Mouse (Mus musculus): ENCODE measurements around the gene Phc1.
"Not testable (repeated sequence)": the region's sequence is repeated elsewhere in the genome, so short reads cannot be mapped to it uniquely, and the experiment has no call there.

The Phc1 gene

DNA sequence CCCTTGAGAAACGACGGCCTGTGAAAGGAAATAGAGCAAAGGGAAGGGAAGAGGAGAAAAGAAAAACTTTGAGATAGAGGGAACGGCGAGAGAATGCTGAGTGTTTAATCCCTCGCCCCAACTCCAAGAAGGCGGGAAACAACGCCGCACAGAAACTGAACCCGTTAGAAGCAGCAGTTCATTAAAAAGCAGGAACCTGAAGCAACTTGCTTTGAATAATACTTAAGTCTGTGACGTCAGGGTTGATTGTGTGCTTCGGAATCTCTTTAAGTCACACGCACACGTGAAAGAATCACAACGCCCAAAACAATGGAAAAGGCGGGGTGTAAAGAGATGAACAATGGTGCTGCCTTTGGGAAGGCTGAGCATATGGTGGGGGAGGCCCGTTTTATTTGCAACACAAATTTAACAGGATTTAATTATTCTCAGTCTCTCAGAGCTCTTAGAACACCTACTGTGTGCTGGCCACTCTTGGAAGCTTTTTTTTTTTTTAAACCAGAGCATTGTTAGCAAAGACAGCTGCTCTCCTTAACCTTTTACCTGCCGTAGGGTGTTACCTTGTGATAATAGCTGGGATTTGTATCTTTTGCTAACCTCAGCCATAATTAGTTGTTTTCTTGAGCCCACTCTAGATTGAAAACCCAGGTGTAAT lies at the start of gene Phc1:
Phc1 (minus strand) TSS at position 213 of the 652 bp plus-strand sequence.
- DNase-seq: no peak

DNA sequence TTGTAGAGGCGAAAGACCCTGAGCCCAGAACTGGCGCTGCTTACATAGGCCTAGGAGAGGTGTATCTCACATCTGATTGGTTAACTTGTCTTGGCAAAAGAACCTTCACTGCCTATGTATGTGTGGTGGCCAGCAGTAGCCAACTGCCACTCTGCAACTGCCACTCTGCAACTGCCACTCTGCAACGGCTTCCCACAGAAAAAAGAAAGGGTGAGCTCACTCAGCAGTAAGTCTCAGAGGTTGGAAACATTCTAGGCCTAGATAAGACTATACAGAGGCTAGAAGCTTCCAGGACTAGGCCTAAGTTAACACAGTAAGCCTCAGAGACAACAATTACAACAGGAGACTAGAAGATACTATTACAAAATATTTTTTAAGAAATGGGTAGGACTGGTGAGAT lies 49.6 kb upstream of the Phc1 start:
- DNase-seq: not testable (repeated sequence)

DNA sequence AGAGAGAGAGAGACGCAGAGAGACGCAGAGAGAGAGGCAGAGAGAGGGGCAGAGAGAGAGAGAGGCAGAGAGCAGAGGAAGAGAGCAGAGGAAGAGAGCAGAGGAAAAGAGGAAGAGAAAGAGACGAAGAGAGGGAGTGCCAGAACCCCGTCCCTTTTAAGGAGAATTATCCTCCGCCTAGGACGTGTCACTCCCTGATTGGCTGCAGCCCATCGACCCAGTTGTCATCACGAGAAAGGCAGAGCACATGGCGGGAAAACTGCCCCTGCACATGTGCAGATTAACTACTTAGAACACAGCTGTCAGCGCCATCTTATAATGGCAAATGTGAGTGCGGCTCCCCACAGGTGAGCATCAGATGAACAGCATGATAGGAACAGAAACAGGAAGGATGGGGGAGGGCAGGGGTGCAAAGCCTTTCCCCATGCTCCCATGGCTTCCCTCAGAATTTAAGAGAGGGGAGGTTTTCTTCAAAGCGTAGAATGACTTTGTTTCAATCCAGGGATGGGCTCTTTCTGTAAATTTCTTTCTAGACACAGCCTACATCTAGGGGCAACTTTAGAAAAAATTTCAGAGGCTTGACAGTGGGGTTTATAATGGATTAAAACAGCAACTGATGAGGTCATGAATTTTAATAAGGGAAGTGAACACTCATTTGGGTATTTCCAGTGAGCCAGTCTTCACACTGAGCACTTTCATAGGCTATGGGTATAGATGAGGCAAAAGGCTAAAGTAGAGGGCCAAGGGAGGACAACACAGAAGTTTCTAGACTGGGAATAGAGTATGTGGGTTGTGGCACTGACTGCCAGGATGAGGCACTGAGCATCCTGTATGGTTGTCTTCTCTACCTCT lies 47.0 kb upstream of the Phc1 start:
- DNase-seq: not testable (repeated sequence)

DNA sequence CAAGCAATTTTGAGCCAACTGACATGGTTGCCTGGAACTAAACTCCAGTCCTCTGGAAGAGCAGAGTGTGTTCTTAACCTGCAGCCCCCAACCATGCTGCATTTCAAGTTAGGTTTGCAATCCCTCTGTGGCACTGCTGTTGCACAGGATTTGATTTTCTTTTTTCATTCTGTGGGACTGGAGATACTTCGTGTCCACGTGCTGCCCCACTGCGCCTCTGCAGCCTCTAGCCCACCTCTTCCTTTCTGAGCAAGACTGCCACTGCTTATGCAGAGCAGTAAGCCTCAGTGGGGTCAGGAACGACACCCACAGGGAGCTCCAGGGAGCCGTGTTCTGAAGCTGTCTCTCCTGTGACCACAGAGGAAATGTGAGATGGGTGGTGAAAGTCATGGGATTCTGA lies 45.4 kb upstream of the Phc1 start:
- no peak for DNase-seq

DNA sequence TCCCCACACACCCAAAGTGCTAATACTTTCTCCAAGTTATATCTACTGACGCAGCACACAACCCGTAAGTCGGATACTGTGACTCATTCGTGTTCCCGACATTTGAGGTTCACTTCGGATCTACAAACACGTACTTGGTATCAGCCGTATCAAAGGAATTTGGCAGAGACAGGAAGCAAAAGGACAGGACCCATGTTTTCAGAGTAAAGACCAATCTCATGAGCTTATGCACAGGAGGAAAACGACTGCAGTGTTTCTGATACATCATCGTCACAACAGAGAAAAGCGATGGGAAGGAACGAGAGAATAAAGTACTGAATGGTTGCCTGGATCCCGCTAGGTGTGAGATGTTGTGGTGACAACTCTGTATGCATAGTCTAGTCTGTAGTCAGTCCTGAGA lies 44.5 kb upstream of the Phc1 start:
- no peak for DNase-seq

DNA sequence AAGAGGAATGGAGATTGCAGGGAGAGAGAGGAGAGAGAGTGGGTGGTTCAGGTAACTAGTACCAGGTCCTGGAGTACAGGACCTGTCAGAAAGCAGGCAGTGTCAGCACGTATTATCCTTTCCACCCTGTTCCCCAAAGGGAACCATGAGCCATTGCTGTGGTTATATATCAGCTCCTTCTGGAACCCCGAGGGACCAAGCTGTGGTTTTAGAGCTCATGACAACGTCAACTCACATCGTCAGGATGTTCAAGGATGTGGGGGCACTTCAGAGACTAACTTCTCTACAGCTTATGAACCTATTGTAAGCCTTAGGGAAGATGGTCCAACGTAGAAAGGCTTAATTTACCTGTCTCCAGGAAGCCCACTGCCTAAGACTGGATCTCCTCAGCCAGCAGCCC lies 42.9 kb upstream of the Phc1 start:
- no peak for DNase-seq

DNA sequence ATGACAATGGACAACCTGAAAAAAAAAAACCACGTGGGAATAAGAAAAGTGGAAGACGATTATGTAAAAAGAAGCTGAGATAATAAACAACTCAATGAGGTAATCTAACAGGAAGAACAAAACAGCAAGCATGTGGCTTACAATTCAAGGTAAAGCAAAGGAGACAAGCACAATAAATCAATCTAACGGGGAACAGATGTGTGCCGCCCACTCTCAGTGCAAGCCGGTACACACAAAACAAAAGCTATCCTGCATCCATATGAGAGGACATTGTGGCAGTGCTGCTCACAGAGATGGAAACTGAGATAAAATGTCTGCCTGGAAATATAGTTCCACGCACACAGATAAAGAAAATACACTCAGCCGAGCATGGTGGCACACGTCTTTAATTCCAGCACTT lies 41.7 kb upstream of the Phc1 start:
- no peak for DNase-seq

DNA sequence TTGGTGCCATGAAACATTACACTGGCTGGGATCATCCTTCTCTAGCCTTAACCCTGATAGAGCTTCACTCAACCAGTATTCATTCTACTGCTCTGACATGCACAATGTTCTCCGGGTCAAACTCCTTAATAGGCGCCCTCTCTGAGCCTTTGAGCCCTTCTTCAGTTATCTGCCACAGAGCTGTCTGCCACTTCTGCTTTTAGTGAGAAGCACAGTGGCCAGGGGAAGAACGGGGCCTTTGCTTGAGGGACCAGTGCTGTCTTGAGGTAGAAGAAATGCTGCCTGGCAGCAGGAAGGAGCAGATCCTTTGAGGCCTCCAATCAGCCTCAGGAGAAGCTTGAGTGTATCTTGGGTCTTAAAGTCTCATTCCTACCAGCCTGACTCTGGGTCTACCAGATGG lies 27.9 kb upstream of the Phc1 start:
- DNase-seq: no peak

DNA sequence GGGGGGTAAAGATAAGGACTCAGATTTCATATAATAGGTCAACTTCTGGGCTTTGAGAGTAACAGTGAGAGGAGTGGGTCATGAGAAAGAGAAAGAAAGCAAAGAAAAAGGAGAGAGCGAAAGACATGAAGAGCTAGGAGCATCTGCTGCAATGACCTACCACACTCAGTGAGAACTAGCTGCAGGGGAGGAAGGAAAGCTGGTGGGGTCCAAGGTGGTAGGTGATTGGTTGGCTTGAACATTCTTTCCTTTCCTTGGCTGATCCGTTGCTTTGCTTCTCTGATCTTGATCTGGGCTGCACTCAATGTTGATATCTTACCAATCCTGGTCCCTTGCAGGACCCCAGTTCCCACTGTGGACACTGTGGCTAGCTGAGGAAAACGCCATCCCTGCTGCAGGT lies 26.6 kb upstream of the Phc1 start:
- no peak for DNase-seq

DNA sequence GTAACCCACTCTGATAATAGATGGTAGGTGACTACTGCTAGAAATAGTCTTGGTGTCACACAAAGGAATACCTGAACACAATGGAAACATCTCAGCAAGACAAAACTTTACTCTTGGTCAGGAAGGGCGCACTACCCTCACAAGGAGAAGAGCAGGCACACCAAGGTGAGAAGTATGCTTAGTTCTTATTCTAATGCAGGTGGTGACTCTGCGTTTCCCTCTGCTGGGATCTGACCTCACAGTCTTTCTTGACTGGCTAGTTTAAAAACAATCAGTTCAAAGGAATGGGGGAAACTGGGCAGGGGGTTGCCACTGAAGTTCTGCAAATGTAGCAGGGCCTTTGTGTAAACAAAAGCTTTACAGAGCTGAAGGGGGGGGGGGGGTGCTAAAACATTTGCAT lies 25.9 kb upstream of the Phc1 start:
- DNase-seq: no peak

DNA sequence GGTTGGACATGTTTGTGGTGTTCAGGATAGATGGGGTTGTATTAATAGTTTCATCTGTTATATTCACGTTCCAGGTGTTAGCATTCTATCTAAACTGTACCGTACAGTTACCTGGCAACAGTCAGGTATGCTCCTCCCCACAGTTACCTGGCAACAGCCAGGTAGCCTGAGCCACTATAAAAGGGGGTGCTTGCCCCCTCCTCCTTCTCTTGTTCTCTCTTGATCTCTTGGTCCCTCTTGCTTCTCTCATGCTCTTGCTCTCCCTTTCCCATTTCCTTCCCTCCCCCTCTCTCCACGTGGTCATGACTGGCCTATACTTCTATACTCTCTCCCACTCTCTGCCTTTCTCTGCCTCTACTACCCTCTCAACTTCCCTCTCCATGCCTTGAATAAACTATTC lies 25.3 kb upstream of the Phc1 start:
- no peak for DNase-seq

DNA sequence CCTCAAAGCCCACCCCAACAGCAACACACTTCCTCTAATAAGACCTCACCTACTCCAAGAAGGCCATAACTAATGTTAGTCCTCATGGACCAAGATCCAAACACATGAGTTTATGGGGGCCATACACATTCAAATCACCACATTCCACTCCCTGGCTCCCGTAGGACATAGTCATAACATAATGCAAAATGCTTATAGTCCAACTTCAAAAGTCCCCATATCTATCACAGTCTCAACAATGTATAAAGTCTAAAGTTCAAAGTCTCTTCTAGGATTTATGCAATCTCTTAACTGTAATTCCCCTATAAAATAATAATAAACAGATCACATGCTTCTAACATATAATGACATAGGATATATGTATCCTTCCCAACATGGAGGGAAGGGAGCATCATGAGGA lies 16.7 kb upstream of the Phc1 start:
- no peak for DNase-seq

DNA sequence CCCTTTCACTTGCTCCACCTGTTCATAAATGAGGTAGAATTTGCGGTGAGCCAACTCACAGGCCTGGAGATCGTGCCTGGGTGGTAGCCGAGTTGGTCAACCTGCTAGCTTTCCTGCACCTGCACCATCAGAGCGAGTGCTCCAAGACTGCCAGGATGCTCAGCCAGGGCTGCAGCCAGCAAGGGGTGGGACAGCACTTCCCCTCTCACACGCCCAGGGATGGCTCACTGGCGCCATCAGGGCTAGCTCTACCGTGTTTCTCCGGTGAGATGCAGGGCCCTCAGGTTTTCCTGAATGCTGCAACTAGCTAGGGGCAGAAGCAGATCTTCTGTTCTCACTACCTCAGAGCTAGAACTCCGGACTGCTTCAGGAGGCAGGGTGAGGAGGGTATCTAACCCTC lies 15.5 kb upstream of the Phc1 start:
- DNase-seq: no peak

DNA sequence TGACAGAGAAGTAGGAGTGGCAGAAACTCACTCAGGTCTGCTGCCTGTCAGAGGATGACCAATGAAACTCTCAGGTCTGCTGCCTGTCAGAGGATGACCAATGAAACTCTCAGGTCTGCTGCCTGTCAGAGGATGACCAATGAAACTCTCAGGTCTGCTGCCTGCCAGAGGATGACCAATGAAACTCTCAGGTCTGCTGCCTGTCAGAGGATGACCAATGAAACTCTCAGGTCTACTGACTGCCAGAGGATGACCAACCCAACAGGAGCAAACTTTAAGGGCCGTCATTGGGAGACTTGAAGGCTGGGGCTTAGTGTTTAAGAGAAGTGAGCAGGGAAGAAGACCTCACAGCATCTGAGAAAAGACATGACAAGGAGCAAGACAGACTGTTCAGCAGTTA lies 7.0 kb upstream of the Phc1 start:
- DNase-seq: not testable (repeated sequence)

DNA sequence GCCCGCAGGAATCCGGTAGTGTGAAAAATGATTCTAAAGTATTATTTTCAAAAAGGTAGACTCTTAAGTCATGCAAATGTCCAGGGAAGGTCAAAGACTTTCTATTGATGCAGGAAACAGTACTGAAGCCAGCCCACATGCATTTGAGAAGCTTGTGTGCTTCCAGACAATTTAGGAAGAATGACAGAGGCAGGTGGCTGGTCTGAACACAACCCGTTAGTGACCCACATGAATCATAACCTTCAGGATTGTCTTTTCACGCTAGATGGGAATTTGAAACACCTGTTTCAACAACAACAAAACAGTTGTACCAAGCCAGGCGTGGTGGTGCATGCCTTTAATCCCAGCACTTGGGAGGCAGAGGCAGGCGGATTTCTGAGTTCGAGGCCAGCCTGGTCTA lies 6.0 kb upstream of the Phc1 start:
- DNase-seq: no peak

DNA sequence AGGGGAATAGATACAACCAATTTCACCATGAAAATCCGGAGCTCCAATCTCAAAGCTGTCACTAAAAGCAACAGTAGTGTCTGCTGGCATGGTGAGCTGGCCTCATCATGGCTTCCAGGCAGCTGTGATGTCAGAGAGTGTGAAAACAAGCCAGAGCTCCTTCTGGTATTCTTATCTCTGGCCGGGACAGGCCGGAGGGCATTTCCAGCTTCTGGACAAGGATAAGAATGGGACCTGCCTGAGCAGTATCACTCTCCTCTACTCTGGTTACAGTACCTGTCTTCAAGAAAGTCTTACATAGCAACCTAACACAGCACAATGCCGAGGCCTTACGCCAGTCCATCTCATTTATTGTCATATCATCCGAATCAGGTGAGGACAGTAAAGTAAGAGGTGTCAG lies 5.4 kb upstream of the Phc1 start:
- DNase-seq: no peak

DNA sequence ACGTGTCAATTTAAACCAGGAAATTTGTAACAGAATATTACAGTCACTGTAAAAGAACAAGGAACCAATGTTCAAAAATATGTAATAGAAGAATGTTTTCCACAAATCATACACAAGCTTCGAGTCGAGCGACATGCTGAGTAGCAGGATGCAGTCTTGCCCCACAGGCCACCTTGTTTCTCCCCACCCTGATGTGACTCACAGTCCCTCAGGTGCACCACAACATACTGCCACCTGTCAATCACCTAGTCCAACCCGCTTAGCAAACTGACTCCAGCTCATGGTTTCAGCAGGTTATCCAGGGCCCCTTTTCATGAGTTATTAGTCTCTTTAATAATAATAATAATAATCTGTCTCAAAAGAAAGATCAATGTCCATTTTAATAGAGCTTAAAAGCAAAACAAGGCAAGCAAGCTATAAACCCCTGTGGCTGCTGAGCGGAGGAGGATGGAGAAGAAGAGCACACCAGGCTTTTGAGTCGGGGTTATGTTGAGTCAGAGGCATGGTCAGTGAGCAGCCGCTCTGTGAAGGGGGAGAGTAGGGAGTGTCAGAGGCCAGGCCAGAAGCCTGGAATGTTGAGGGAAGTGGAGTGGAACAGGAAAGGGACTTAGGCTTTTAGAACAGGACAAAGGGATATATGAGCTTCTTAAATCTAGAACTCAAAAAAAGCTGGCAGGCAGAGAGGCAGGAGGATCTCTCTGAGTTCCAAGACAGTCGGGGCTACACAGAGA lies 4.2 kb upstream of the Phc1 start:
- peak; percentile 18 for DNase-seq

DNA sequence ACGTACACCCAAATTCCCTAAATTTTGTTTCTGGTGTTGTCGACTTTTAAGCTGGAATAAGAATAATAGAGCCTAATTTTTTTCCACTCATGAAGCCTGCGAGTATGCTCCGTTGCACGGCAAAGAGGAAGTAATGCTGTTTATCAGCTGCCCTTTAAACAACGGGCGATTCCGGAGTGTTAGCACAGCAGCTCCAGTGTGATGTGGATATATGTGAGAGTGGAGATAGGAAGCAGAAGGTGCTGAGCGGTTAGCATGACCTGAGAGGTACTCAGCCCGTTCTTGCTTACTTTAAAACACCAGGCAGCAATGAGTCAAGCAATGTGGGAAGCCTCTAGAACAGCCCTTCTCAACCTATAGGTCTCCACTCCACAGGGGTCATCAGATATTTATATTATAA lies 3.4 kb upstream of the Phc1 start:
- DNase-seq: no peak

DNA sequence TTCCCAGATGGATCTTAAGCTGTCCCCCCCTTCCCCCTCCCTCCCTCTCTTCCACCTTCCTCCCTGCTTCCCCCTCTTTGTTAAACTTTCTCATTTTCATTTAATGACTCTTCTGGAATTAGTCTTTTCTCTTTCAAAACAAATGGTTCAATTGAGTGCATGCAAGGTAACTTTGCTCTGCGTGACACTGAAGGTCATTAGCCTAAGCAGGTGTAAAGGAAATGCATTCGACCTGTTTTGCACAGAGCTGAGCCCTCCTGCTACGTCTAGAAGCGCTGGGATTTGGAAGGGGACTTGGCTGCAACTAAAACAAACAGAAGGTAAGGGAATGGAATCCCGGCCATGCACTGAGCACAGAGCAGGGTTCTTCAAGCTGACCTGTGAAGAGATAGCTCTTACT lies 1.8 kb upstream of the Phc1 start:
- no peak for DNase-seq

DNA sequence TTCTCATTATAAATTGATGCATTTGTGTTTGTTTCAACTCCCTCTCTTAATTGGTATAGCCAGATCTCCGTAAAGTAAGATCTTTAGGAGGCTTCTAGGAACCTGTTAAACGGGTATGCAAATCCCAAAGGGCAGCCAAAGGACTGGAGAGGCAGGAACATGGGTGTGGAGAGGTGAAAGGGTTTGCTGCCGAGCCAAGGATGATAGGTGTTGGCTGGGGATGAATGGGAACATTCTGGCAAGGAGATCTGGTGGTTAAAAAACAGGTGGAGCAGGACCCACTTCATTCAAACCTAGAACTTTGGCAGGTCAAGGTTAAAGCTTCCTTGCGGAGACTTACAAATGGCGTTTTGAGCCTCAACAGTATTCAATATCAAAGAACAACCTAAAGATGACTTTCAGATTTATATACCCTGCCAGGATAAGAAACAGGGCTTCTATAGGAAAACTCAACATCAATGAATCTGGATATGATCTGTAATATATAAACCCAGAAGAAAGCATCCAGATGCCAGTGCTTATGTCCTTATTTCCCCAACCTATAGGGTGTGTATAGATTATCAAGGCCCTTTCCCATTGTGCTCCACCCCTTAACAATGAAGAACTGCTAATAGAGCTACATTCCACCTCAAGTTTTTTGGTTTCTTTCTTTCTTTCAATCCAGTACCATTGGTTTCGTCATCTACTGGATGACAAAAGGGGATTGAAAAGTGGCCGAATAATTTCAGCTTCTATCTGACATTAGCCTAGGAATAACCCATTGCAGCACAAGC lies 863 bp upstream of the Phc1 start:
- DNase-seq: no peak

DNA sequence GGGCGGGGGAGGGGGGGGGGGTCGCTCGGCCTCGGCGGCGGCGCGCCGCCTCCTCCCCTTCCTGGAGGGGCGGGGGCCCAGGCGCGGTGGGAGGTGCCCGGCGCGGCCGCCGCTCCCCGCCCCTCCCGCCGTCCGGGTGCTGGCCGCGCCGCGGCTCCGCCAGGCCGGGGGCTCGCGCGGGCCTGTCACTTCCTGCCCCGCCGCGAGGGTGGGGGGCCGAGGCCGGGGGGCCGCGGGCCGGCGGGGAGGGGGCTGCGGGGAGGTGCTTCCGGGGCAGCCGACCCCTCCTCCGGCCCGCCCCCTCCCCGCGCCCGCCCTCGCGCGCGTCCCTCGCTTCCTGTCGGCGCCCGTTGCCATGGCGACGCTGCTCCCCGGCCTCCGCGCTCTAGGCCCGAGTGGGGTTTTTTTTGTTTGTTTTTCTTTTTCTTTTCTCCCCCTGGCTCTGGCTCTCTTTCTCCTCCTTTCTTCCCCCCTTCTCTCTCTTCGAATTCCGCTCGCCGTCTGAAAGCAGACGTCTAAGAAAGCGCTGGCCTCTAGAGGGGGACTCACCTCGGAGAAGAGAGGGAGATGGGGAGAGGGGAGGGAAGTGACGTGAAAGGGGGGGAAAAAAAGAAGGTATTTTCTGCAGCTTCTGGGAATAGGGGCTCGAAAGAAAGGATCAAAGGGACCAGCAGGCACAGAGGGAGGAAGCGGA lies 566 bp downstream of the Phc1 start:
- DNase-seq: peak; percentile 95

DNA sequence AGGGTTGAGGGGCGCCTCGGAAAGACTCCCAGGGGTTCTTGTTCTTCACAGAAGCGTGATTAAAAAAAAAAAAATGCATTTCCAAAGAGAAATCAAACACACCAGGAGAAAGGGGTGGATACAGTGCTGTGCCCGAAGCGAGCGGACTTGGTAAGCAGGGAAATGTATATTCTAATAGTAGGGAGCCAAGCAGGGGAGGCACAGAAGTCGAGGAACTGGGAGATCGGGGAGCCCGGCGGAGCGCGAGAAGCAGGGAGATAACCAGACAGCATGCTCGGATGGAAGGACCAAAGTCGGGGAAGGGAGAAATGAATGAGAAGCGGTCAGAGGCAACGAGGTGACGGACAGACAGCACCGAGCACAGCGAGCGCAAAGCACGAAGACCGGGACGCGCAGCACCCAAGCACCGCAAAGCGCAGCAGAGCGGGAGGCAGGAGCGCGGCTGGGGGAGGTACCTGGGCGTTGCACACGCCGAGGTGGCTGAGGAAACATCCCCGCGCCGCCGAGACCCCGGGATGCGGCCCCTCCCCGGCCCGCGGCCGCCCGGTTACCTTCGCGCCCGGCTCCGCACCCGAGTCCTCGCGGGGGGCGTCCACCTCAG lies 1.2 kb downstream of the Phc1 start:
- DNase-seq: peak; percentile 81
